Mouse (Mus musculus): ENCODE measurements around the gene Lta.

DNA sequence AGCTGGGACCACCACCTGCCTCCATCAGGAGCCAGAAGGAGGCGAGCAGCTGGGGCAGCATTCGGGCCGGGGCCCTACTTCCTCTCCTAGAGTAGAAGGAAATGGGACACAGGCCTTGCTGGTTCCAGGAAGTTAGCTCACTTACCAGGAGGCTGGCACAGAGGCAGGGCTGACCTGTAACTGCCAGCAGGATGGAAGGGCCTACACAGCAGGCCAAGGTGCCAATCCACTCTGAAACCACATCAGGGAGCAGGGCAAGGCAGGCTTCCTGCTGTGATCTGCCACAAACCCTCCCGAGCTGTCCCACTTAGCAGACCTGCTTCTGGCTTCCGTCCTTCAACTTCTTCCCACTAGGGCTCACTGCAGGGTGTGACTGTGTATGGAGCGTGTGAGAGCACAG lies 17.1 kb upstream of the Lta start:
- no peak for TF ChIP-seq POLR2A (IDR thresholded peaks at IDR 0.05; ENCODE audit: extremely low read depth, insufficient read depth, low read length)
- no peak for TF ChIP-seq CTCF (IDR thresholded peaks at IDR 0.05; ENCODE audit: low read depth, low read length)

Data from liver, adult 2 months (tissue).